Mouse (Mus musculus): ENCODE results near the gene Inpp4a. TPM values are rescaled to one million over a fixed set of nuclear protein-coding genes. Genes with fewer than 3 reads are reported as not detected.

The Inpp4a gene
- total and polyA plus RNA-seq, 3 experiments: 2.9 to 6.2 (median 6.1) TPM

Other genes with a start within 250 kb of the Inpp4a start
- not detected in 2 replicates for gene Cnga3, start 85.4 kb upstream of the Inpp4a start, total RNA-seq (2014; fragmentation: Nextera tagmentation)
- gene Cnga3, start 85.4 kb upstream of the Inpp4a start, total RNA-seq (2017): 0.11 and 0.35 TPM in 2 replicates
- not detected in 2 replicates for gene Cnga3, start 85.4 kb upstream of the Inpp4a start, polyA plus RNA-seq (2012)
- gene Coa5, start 130.2 kb downstream of the Inpp4a start, total RNA-seq (2014; fragmentation: Nextera tagmentation): 137 and 145 TPM in 2 replicates
- 117 and 124 TPM in 2 replicates for gene Coa5, start 130.2 kb downstream of the Inpp4a start, total RNA-seq (2017)
- 18.9 and 24.7 TPM in 2 replicates for gene Coa5, start 130.2 kb downstream of the Inpp4a start, polyA plus RNA-seq (2012)
- gene Unc50, start 130.3 kb downstream of the Inpp4a start, total RNA-seq (2014; fragmentation: Nextera tagmentation): 39.7 and 57.1 TPM in 2 replicates
- gene Unc50, start 130.3 kb downstream of the Inpp4a start, total RNA-seq (2017): 119 and 120 TPM in 2 replicates
- 44.7 and 45.2 TPM in 2 replicates for gene Unc50, start 130.3 kb downstream of the Inpp4a start, polyA plus RNA-seq (2012)
- gene Mgat4a, start 241.2 kb downstream of the Inpp4a start, total RNA-seq (2014; fragmentation: Nextera tagmentation): 38.8 and 44.0 TPM in 2 replicates
- gene Mgat4a, start 241.2 kb downstream of the Inpp4a start, total RNA-seq (2017): 24.8 and 28.0 TPM in 2 replicates
- gene Mgat4a, start 241.2 kb downstream of the Inpp4a start, polyA plus RNA-seq (2012): 1.3 and 2.9 TPM in 2 replicates